Mouse (Mus musculus) brain, embryonic 14.5 days (tissue): ENCODE results near the gene Nap1l1.

ENCODE experiments used
- CTCF ChIP-seq: fragments of 200-500 bp; IDR thresholded peaks from 2 replicates; pipeline ENCODE4 v1.5.1; 2012; ENCODE audit warnings: inconsistent platforms, mild to moderate bottlenecking, moderate library complexity, borderline replicate concordance; ENCODE audit not compliant: insufficient read depth, insufficient read length; ENCODE audit errors: extremely low read depth
- POLR2A ChIP-seq: fragments of 200-500 bp; IDR thresholded peaks from 2 replicates; pipeline ENCODE4 v1.6.1; 2012; ENCODE audit warnings: mild to moderate bottlenecking, inconsistent platforms, borderline replicate concordance; ENCODE audit not compliant: poor library complexity, insufficient read depth, insufficient read length, severe bottlenecking; ENCODE audit errors: extremely low read depth

- TF ChIP-seq CTCF (no peak), POLR2A (no peak)
Observed at GRCm38 (mm10) chr10:111508324-111509080, 35.5 kb downstream of the Nap1l1 start.
